Mouse (Mus musculus): ENCODE measurements around the gene Slc25a43.

The Slc25a43 gene

GRCm38 (mm10) chrX:36825032-36825431 is 81.6 kb downstream of the Slc25a43 start:
- no peak for DNase-seq (ENCODE audit: low spot score)

Measured in retina, embryonic 14.5 days (tissue).